24 mouse cellular contexts compared by ENCODE assay signal in the genomic region with DNA sequence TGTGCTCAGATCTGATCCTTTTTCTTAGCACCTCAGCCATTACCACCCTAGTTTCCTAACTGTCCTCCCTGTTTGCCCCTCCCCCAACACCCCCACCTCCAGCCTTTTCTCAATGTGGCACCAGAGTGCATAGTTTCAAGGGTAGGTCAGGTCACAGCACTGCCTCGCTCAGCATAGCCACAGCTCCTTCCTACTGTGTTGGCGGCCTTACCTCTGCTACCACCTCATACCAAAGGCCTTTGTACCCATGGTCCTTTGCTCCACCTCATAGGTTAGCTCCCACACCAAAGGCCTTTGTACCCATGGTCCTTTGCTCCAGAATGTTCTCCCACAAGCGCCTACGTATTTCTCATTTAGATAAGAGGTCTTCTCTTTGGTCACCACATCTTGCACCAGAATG. TPM values are rescaled to one million over a fixed set of nuclear protein-coding genes. Genes with fewer than 3 reads are reported as not detected.
DNase-seq lines count a peak whose midpoint lies in the region; ATAC-seq and TF ChIP-seq lines count a peak whose summit lies in the region.
"Had no signal": no experiment of that assay in that cellular context is flagged by ENCODE, and none has a peak within 500 bp of the region (broad histone marks: within the 10 kb centered on the region; RNA-seq: fewer than 3 reads in every experiment).

No protein-coding gene starts in this region.

- 0 out of 2 replicates have a peak, but pooled peaks have one; percentile 19 for ATAC-seq in forebrain, embryonic 12.5 days (ENCODE audit: low FRiP score)
- ATAC-seq in forebrain, embryonic 13.5 days: no peak
- no peak for ATAC-seq in liver, embryonic 11.5 days (replicated peaks; ENCODE audit: low FRiP score)
- no peak for ATAC-seq in liver, embryonic 12.5 days
- no peak for ATAC-seq in liver, embryonic 15.5 days (ENCODE audit: insufficient read depth)
- ATAC-seq: forebrain, postnatal 0 days had no signal

- no peak overlapping the region for H3K4me2 ChIP-seq in forebrain, embryonic 12.5 days
- no peak overlapping the region for H3K4me2 ChIP-seq in forebrain, embryonic 13.5 days
- no peak overlapping the region for H3K4me2 ChIP-seq in liver, embryonic 11.5 days
- H3K4me2 ChIP-seq in liver, embryonic 12.5 days: no peak overlapping the region
- no peak overlapping the region for H3K4me2 ChIP-seq in liver, embryonic 15.5 days
- H3K4me2 ChIP-seq: heart, embryonic 13.5 days; hindbrain, embryonic 12.5 days; liver, embryonic 13.5 days; lung, embryonic 15.5 days had no signal

- DNase-seq in kidney, adult 2 months: peak; percentile 46
- DNase-seq in kidney, adult 8-10 months: no peak
- peak; percentile 25 for DNase-seq in liver, embryonic 11.5 days (ENCODE audit: low spot score)
- DNase-seq in thymus, postnatal 14 days: no peak
- DNase-seq: adrenal gland, postnatal 25 days; cerebellum, adult 9-10 months; forebrain, postnatal 0 days; gastrocnemius, postnatal 14 days; heart, adult 18-20 months; heart, postnatal 14 days; left cerebral cortex, postnatal 4 days; liver, embryonic 13.5 days; retina, postnatal 1 day; right cerebral cortex, postnatal 25 days; thymus, adult 18-20 months; thymus, postnatal 4 days had no signal

- no peaks in the 10 kb centered on the region for H3K27me3 ChIP-seq in forebrain, embryonic 12.5 days
- no peaks in the 10 kb centered on the region for H3K27me3 ChIP-seq in forebrain, embryonic 13.5 days
- H3K27me3 ChIP-seq in kidney, adult 2 months (replicated peaks; ENCODE audit: control insufficient read depth, insufficient read depth, low read length): no peaks in the 10 kb centered on the region
- no peaks in the 10 kb centered on the region for H3K27me3 ChIP-seq in liver, embryonic 11.5 days (replicated peaks; ENCODE audit: control insufficient read depth, insufficient read depth, low read length)
- no peaks in the 10 kb centered on the region for H3K27me3 ChIP-seq in liver, embryonic 12.5 days (replicated peaks)
- no peaks in the 10 kb centered on the region for H3K27me3 ChIP-seq in liver, embryonic 15.5 days
- H3K27me3 ChIP-seq: heart, embryonic 13.5 days; hindbrain, embryonic 12.5 days; liver, embryonic 13.5 days; lung, embryonic 15.5 days had no signal

- TF ChIP-seq CTCF in kidney, adult 2 months (conservative IDR thresholded peaks at IDR 0.05; ENCODE audit: insufficient read depth, insufficient read length, low read depth, low read length): no peak

- no peak overlapping the region for H3K4me3 ChIP-seq in forebrain, embryonic 12.5 days (replicated peaks)
- no peak overlapping the region for H3K4me3 ChIP-seq in forebrain, embryonic 13.5 days
- H3K4me3 ChIP-seq in kidney, adult 2 months (ENCODE audit: insufficient read depth, low read depth, low read length): no peak overlapping the region
- no peak overlapping the region for H3K4me3 ChIP-seq in liver, embryonic 11.5 days (ENCODE audit: low read depth, low read length)
- H3K4me3 ChIP-seq in liver, embryonic 12.5 days: no peak overlapping the region
- H3K4me3 ChIP-seq in liver, embryonic 15.5 days (replicated peaks): no peak overlapping the region
- H3K4me3 ChIP-seq: heart, embryonic 13.5 days; hindbrain, embryonic 12.5 days; liver, embryonic 13.5 days; lung, embryonic 15.5 days; midbrain, embryonic 10.5 days had no signal

- peaks cover 86% of the 10 kb centered on the region for H3K36me3 ChIP-seq in forebrain, embryonic 12.5 days (replicated peaks)
- peaks cover 89% of the 10 kb centered on the region for H3K36me3 ChIP-seq in forebrain, embryonic 13.5 days (ENCODE audit: poor library complexity, severe bottlenecking)
- H3K36me3 ChIP-seq in kidney, adult 2 months (ENCODE audit: control insufficient read depth, insufficient read depth, low read length): no peaks in the 10 kb centered on the region
- H3K36me3 ChIP-seq in liver, embryonic 11.5 days (ENCODE audit: control insufficient read depth, insufficient read depth, low read length): peaks cover 37% of the 10 kb centered on the region
- H3K36me3 ChIP-seq in liver, embryonic 12.5 days: peaks cover 97% of the 10 kb centered on the region
- peaks cover 99% of the 10 kb centered on the region for H3K36me3 ChIP-seq in liver, embryonic 15.5 days (replicated peaks)

- H3K27ac ChIP-seq in forebrain, embryonic 12.5 days: no peak overlapping the region
- no peak overlapping the region for H3K27ac ChIP-seq in forebrain, embryonic 13.5 days
- H3K27ac ChIP-seq in kidney, adult 2 months (ENCODE audit: insufficient read depth, low read depth, low read length): peak overlapping the region; percentile 59
- H3K27ac ChIP-seq in liver, embryonic 11.5 days (ENCODE audit: low read depth, low read length): no peak overlapping the region
- H3K27ac ChIP-seq in liver, embryonic 12.5 days: no peak overlapping the region
- H3K27ac ChIP-seq in liver, embryonic 15.5 days (replicated peaks): peak overlapping the region; percentile 25; the same call in 1 of the 2 replicates
- H3K27ac ChIP-seq: heart, embryonic 13.5 days; hindbrain, embryonic 12.5 days; liver, embryonic 13.5 days; lung, embryonic 15.5 days; midbrain, embryonic 10.5 days had no signal

- 89% methylated on average over 4 of the region's 4 CpGs for WGBS in forebrain, embryonic 12.5 days
- WGBS in forebrain, embryonic 13.5 days: 89% methylated on average over 4 of the region's 4 CpGs
- WGBS in kidney, adult 2 months: 63% methylated on average over 4 of the region's 4 CpGs
- 83% methylated on average over 4 of the region's 4 CpGs for WGBS in liver, embryonic 11.5 days
- 81% methylated on average over 4 of the region's 4 CpGs for WGBS in liver, embryonic 12.5 days (ENCODE audit: insufficient replicate concordance)
- 76% methylated on average over 4 of the region's 4 CpGs for WGBS in liver, embryonic 15.5 days (ENCODE audit: insufficient replicate concordance)

- H3K4me1 ChIP-seq in forebrain, embryonic 12.5 days: no peaks in the 10 kb centered on the region
- no peaks in the 10 kb centered on the region for H3K4me1 ChIP-seq in forebrain, embryonic 13.5 days
- 0 out of 2 replicates have a peak, but pooled peaks cover 8% of the 10 kb centered on the region for H3K4me1 ChIP-seq in kidney, adult 2 months (ENCODE audit: control insufficient read depth, insufficient read depth, low read length)
- H3K4me1 ChIP-seq in liver, embryonic 11.5 days (replicated peaks; ENCODE audit: control insufficient read depth, insufficient read depth, low read length): no peaks in the 10 kb centered on the region
- H3K4me1 ChIP-seq in liver, embryonic 12.5 days: 0 out of 2 replicates have a peak, but pooled peaks cover 5% of the 10 kb centered on the region
- peaks cover 7% of the 10 kb centered on the region; the same call in 1 of the 2 replicates for H3K4me1 ChIP-seq in liver, embryonic 15.5 days (replicated peaks)
- H3K4me1 ChIP-seq: heart, embryonic 13.5 days; hindbrain, embryonic 12.5 days; lung, embryonic 15.5 days; midbrain, embryonic 10.5 days had no signal

- TF ChIP-seq POLR2A in kidney, adult 2 months (IDR thresholded peaks at IDR 0.05; ENCODE audit: low read depth, low read length): no peak

- no peak overlapping the region for H3K9ac ChIP-seq in forebrain, embryonic 12.5 days
- H3K9ac ChIP-seq in forebrain, embryonic 13.5 days: no peak overlapping the region
- H3K9ac ChIP-seq in liver, embryonic 11.5 days (ENCODE audit: low read depth, low read length): no peak overlapping the region
- H3K9ac ChIP-seq in liver, embryonic 12.5 days: no peak overlapping the region
- no peak overlapping the region for H3K9ac ChIP-seq in liver, embryonic 15.5 days
- H3K9ac ChIP-seq: forebrain, postnatal 0 days; heart, embryonic 13.5 days; hindbrain, embryonic 12.5 days; liver, embryonic 13.5 days; lung, embryonic 15.5 days had no signal

- no peaks in the 10 kb centered on the region for H3K9me3 ChIP-seq in forebrain, embryonic 12.5 days
- H3K9me3 ChIP-seq in forebrain, embryonic 13.5 days (replicated peaks): no peaks in the 10 kb centered on the region
- H3K9me3 ChIP-seq in liver, embryonic 11.5 days (ENCODE audit: control insufficient read depth, low read length): no peaks in the 10 kb centered on the region
- no peaks in the 10 kb centered on the region for H3K9me3 ChIP-seq in liver, embryonic 12.5 days (replicated peaks)
- no peaks in the 10 kb centered on the region for H3K9me3 ChIP-seq in liver, embryonic 15.5 days (replicated peaks)
- H3K9me3 ChIP-seq: heart, embryonic 13.5 days; hindbrain, embryonic 12.5 days; liver, embryonic 13.5 days; lung, embryonic 15.5 days; midbrain, embryonic 10.5 days had no signal

RNA-seq across cellular contexts. Expression of a gene that starts 21.5 kb away (rescaled TPM):
- 3.9 and 4.5 TPM in 2 replicates for polyA plus RNA-seq in forebrain, embryonic 12.5 days (2016; fragmentation: Nextera tagmentation; extraction: Ambion mirVana)
- 2.9 and 3.9 TPM in 2 replicates for polyA plus RNA-seq in forebrain, embryonic 13.5 days (2015; fragmentation: Nextera tagmentation; extraction: Ambion mirVana)
- 21.2 and 32.4 TPM in 2 replicates for polyA plus RNA-seq in kidney, adult 2 months (2012; rRNA removed)
- polyA plus RNA-seq in liver, embryonic 11.5 days (2014; fragmentation: Nextera tagmentation; extraction: Ambion mirVana): 2.9 and 4.6 TPM in 2 replicates
- polyA plus RNA-seq in liver, embryonic 12.5 days (2016; fragmentation: Nextera tagmentation; extraction: Ambion mirVana): 1.4 and 2.2 TPM in 2 replicates
- polyA plus RNA-seq in liver, embryonic 15.5 days (2015; fragmentation: Nextera tagmentation; extraction: Ambion mirVana): 1.4 and 1.8 TPM in 2 replicates

RNA-seq across cellular contexts. Expression of a gene that starts 36.4 kb away (rescaled TPM):
- 113 and 122 TPM in 2 replicates for polyA plus RNA-seq in forebrain, embryonic 12.5 days (2016; fragmentation: Nextera tagmentation; extraction: Ambion mirVana)
- 72.0 and 79.1 TPM in 2 replicates for polyA plus RNA-seq in forebrain, embryonic 13.5 days (2015; fragmentation: Nextera tagmentation; extraction: Ambion mirVana)
- 0.92 and 1.0 TPM in 2 replicates for polyA plus RNA-seq in kidney, adult 2 months (2012; rRNA removed)
- 73.8 and 81.1 TPM in 2 replicates for polyA plus RNA-seq in liver, embryonic 11.5 days (2014; fragmentation: Nextera tagmentation; extraction: Ambion mirVana)
- 43.0 and 43.2 TPM in 2 replicates for polyA plus RNA-seq in liver, embryonic 12.5 days (2016; fragmentation: Nextera tagmentation; extraction: Ambion mirVana)
- 19.5 and 20.6 TPM in 2 replicates for polyA plus RNA-seq in liver, embryonic 15.5 days (2015; fragmentation: Nextera tagmentation; extraction: Ambion mirVana)

RNA-seq across cellular contexts. Expression of a gene that starts 47.8 kb away (rescaled TPM):
- 32.0 and 34.9 TPM in 2 replicates for polyA plus RNA-seq in forebrain, embryonic 12.5 days (2016; fragmentation: Nextera tagmentation; extraction: Ambion mirVana)
- polyA plus RNA-seq in forebrain, embryonic 13.5 days (2015; fragmentation: Nextera tagmentation; extraction: Ambion mirVana): 23.0 and 24.4 TPM in 2 replicates
- polyA plus RNA-seq in kidney, adult 2 months (2012; rRNA removed): 46.6 and 52.9 TPM in 2 replicates
- 122 and 148 TPM in 2 replicates for polyA plus RNA-seq in liver, embryonic 11.5 days (2014; fragmentation: Nextera tagmentation; extraction: Ambion mirVana)
- 139 and 143 TPM in 2 replicates for polyA plus RNA-seq in liver, embryonic 12.5 days (2016; fragmentation: Nextera tagmentation; extraction: Ambion mirVana)
- polyA plus RNA-seq in liver, embryonic 15.5 days (2015; fragmentation: Nextera tagmentation; extraction: Ambion mirVana): 97.8 and 101 TPM in 2 replicates

Comparison
In these comparisons a context has a peak if more than half of its experiments do, and no peak if none do; other contexts are left out.
1. H3K27ac ChIP-seq: peak in kidney, adult 2 months (single experiment) and liver, embryonic 15.5 days (single experiment); none in forebrain, embryonic 12.5 days (single experiment), forebrain, embryonic 13.5 days (single experiment), liver, embryonic 11.5 days (single experiment) and liver, embryonic 12.5 days (single experiment).
2. DNase-seq: peak in kidney, adult 2 months (single experiment) and liver, embryonic 11.5 days (single experiment); none in kidney, adult 8-10 months (0 of 2) and thymus, postnatal 14 days (single experiment).
3. RNA of a gene that starts 36.4 kb away (polyA plus RNA-seq): 113 to 122 TPM in forebrain, embryonic 12.5 days, 73.8 to 81.1 TPM in liver, embryonic 11.5 days, 72.0 to 79.1 TPM in forebrain, embryonic 13.5 days, 43.0 to 43.2 TPM in liver, embryonic 12.5 days and 19.5 to 20.6 TPM in liver, embryonic 15.5 days; 0.92 to 1.0 TPM in kidney, adult 2 months; every median in the first group is over 10 times any median in the second.